26 mouse cellular contexts compared by ENCODE assay signal in genomic region chr2:143041596-143041995, GRCm38 (mm10). TPM values are rescaled to one million over a fixed set of nuclear protein-coding genes. Genes with fewer than 3 reads are reported as not detected.
"Had no signal": no experiment of that assay in that cellular context is flagged by ENCODE, and none has a peak within 500 bp of the region (broad histone marks: within the 10 kb centered on the region; RNA-seq: fewer than 3 reads in every experiment).

No protein-coding gene starts in this region.

- ATAC-seq: midbrain, embryonic 15.5 days had no signal

- H3K27me3 ChIP-seq: kidney, embryonic 15.5 days; lung, embryonic 15.5 days; megakaryocyte, embryonic 14.5 days; midbrain, embryonic 15.5 days; neural tube, embryonic 12.5 days; neural tube, embryonic 15.5 days; stomach, embryonic 15.5 days had no signal

- H3K36me3 ChIP-seq: kidney, embryonic 15.5 days; lung, embryonic 15.5 days; midbrain, embryonic 10.5 days; midbrain, embryonic 15.5 days; neural tube, embryonic 12.5 days; neural tube, embryonic 15.5 days; stomach, embryonic 15.5 days had no signal

- H3K9ac ChIP-seq: kidney, embryonic 15.5 days; liver, embryonic 14.5 days; lung, embryonic 15.5 days; midbrain, embryonic 15.5 days; neural tube, embryonic 12.5 days; neural tube, embryonic 15.5 days; stomach, embryonic 15.5 days had no signal

- DNase-seq: kidney, adult 8-10 months; kidney, postnatal 10 days; kidney, postnatal 36 days; layer of hippocampus, postnatal 36 days; lung, adult 18-20 months; lung, postnatal 10 days; lung, postnatal 36 days; right cerebral cortex, adult 18-20 months; right cerebral cortex, postnatal 25 days; spleen, adult 18-20 months; thymus, postnatal 25 days had no signal

- H3K9me3 ChIP-seq: kidney, embryonic 15.5 days; lung, embryonic 15.5 days; megakaryocyte, embryonic 14.5 days; midbrain, embryonic 10.5 days; midbrain, embryonic 15.5 days; neural tube, embryonic 12.5 days; neural tube, embryonic 15.5 days; stomach, embryonic 15.5 days had no signal

- H3K4me1 ChIP-seq: kidney, embryonic 15.5 days; lung, embryonic 15.5 days; megakaryocyte, embryonic 14.5 days; midbrain, embryonic 10.5 days; midbrain, embryonic 15.5 days; neural tube, embryonic 12.5 days; neural tube, embryonic 15.5 days; stomach, embryonic 15.5 days had no signal

- H3K4me2 ChIP-seq: kidney, embryonic 15.5 days; liver, embryonic 11.5 days; lung, embryonic 15.5 days; midbrain, embryonic 15.5 days; neural tube, embryonic 12.5 days; neural tube, embryonic 15.5 days; stomach, embryonic 15.5 days had no signal

- H3K27ac ChIP-seq: kidney, embryonic 15.5 days; left cerebral cortex, adult 2 months; liver, embryonic 14.5 days; lung, embryonic 15.5 days; midbrain, embryonic 10.5 days; midbrain, embryonic 15.5 days; neural tube, embryonic 12.5 days; neural tube, embryonic 15.5 days; stomach, embryonic 15.5 days had no signal

- H3K4me3 ChIP-seq: kidney, embryonic 15.5 days; left cerebral cortex, adult 2 months; lung, embryonic 15.5 days; megakaryocyte, embryonic 14.5 days; midbrain, embryonic 10.5 days; midbrain, embryonic 15.5 days; neural tube, embryonic 12.5 days; neural tube, embryonic 15.5 days; stomach, embryonic 15.5 days had no signal

RNA-seq across cellular contexts. Expression of gene Otor, which starts 36.7 kb away (rescaled TPM):
- total RNA-seq: layer of hippocampus, adult 8-10 months; layer of hippocampus, postnatal 10 days; layer of hippocampus, postnatal 36 days; left cerebral cortex, adult 2 months; left cerebral cortex, postnatal 10 days; left cerebral cortex, postnatal 36 days had no signal
